Mouse (Mus musculus) limb, embryonic 12.5 days (tissue): ENCODE data around the gene Gtf2f2. TPM values are rescaled to one million over a fixed set of nuclear protein-coding genes. Genes with fewer than 3 reads are reported as not detected.

Source experiments
- ATAC-seq: fragments of 200-750 bp; cut with Nextera tagmentation; 2 replicates; pipeline ENCODE4 v1.8.0; 2017; ENCODE audit warnings: low read depth, moderate TSS enrichment; ENCODE audit not compliant: insufficient number of reproducible peaks, insufficient read depth, low FRiP score, low TSS enrichment
- H3K27ac ChIP-seq: fragments of 300-500 bp; sonication (generic); 2 replicates; pipeline ENCODE4 v1.5.1; 2016; ENCODE audit warnings: mild to moderate bottlenecking, moderate library complexity
- H3K27me3 ChIP-seq: fragments of 300-500 bp; sonication (generic); 2 replicates; pipeline ENCODE4 v1.6.1; 2016; ENCODE audit warnings: mild to moderate bottlenecking, moderate library complexity
- H3K36me3 ChIP-seq: fragments of 300-500 bp; sonication (generic); 2 replicates; pipeline ENCODE4 v1.6.1; 2016; ENCODE audit warnings: mild to moderate bottlenecking, moderate library complexity
- H3K4me1 ChIP-seq: fragments of 300-500 bp; sonication (generic); replicated peaks from 2 replicates; pipeline ENCODE4 v1.6.1; 2016
- H3K4me2 ChIP-seq: fragments of 300-500 bp; sonication (generic); 2 replicates; pipeline ENCODE4 v1.6.1; 2016; ENCODE audit warnings: mild to moderate bottlenecking, moderate library complexity
- H3K4me3 ChIP-seq: fragments of 300-500 bp; sonication (generic); replicated peaks from 2 replicates; pipeline ENCODE4 v1.5.1; 2016; ENCODE audit warnings: mild to moderate bottlenecking
- H3K9ac ChIP-seq: fragments of 300-500 bp; sonication (generic); replicated peaks from 2 replicates; pipeline ENCODE4 v1.6.1; 2016; ENCODE audit warnings: mild to moderate bottlenecking, moderate library complexity
- H3K9me3 ChIP-seq: fragments of 300-500 bp; sonication (generic); 2 replicates; pipeline ENCODE4 v1.6.1; 2016; ENCODE audit warnings: mild to moderate bottlenecking, moderate library complexity
- WGBS: fragments of 180-500 bp; shearing (Covaris S2); methylation state at CpG from one replicate; pipeline ENCODE4 v1.1.7; 2016; 5-methylcytosine and 5-hydroxymethylcytosine counted together
- polyA plus RNA-seq: library from polyadenylated mRNA; unstranded; fragments of >200 nt; fragmentation: Nextera tagmentation; extraction: Ambion mirVana; gene quantifications from 2 replicates; pipeline ENCODE4 v1.2.1, GENCODE M21; 2016

Gtf2f2 gene
- polyA plus RNA-seq, 1 experiment from 2014 or later, result 52.8 TPM

GRCm38 (mm10) chr14:75863549-75864409, 146.9 kb downstream of the Gtf2f2 start:
- no peak overlapping the region for H3K9ac ChIP-seq
- no peak overlapping the region for H3K4me2 ChIP-seq
- H3K4me3 ChIP-seq, result no peak overlapping the region
- no peaks in the 10 kb centered on the region for H3K27me3 ChIP-seq
- H3K9me3 ChIP-seq, result peaks cover 6% of the 10 kb centered on the region; the same call in 1 of the 2 replicates
- peaks cover 10% of the 10 kb centered on the region for H3K4me1 ChIP-seq
- peak; percentile 83 for ATAC-seq
- H3K36me3 ChIP-seq, result no peaks in the 10 kb centered on the region
- peak overlapping the region; percentile 79 for H3K27ac ChIP-seq
- 32% methylated on average over 7 of the region's 7 CpGs for WGBS

GRCm38 (mm10) chr14:75862701-75863100, 148.0 kb downstream of the Gtf2f2 start:
- peaks cover 10% of the 10 kb centered on the region for H3K4me1 ChIP-seq
- 92% methylated on average over 6 of the region's 6 CpGs for WGBS
- no peak overlapping the region for H3K4me2 ChIP-seq
- H3K9me3 ChIP-seq, result peaks cover 6% of the 10 kb centered on the region; the same call in 1 of the 2 replicates
- H3K36me3 ChIP-seq, result no peaks in the 10 kb centered on the region
- no peak overlapping the region for H3K27ac ChIP-seq
- no peak overlapping the region for H3K4me3 ChIP-seq
- H3K9ac ChIP-seq, result no peak overlapping the region
- no peak for ATAC-seq
- no peaks in the 10 kb centered on the region for H3K27me3 ChIP-seq

GRCm38 (mm10) chr14:75859619-75860018, 151.0 kb downstream of the Gtf2f2 start:
- no peak overlapping the region for H3K27ac ChIP-seq
- ATAC-seq, result no peak
- 77% methylated on average over 2 of the region's 2 CpGs for whole genome bisulfite sequencing

GRCm38 (mm10) chr14:75858181-75858580, 152.5 kb downstream of the Gtf2f2 start:
- Histone ChIP-seq H3K27me3 (no peaks in the 10 kb centered on the region), H3K36me3 (peaks cover 9% of the 10 kb centered on the region; the same call in 1 of the 2 replicates), H3K27ac (no peak overlapping the region), H3K4me3 (no peak overlapping the region), H3K9ac (no peak overlapping the region), H3K4me1 (peaks cover 4% of the 10 kb centered on the region), H3K9me3 (peaks cover 6% of the 10 kb centered on the region; the same call in 1 of the 2 replicates), H3K4me2 (no peak overlapping the region)
- WGBS, result 68% methylated on average over 2 of the region's 2 CpGs
- ATAC-seq, result no peak

More at GRCm38 (mm10) chr14:75859619-75860018, 151.0 kb downstream of the Gtf2f2 start:
- peaks cover 14% of the 10 kb centered on the region for H3K4me1 ChIP-seq
- no peaks in the 10 kb centered on the region for H3K36me3 ChIP-seq
- H3K4me3 ChIP-seq, result no peak overlapping the region
- no peaks in the 10 kb centered on the region for H3K27me3 ChIP-seq
- peaks cover 6% of the 10 kb centered on the region; the same call in 1 of the 2 replicates for H3K9me3 ChIP-seq
- H3K4me2 ChIP-seq, result no peak overlapping the region
- H3K9ac ChIP-seq, result no peak overlapping the region

GRCm38 (mm10) chr14:75855263-75855992, 155.2 kb downstream of the Gtf2f2 start:
- no peaks in the 10 kb centered on the region for H3K9me3 ChIP-seq
- no peak overlapping the region for H3K4me3 ChIP-seq
- no peak overlapping the region for H3K9ac ChIP-seq
- peak; percentile 75 for ATAC-seq
- H3K4me2 ChIP-seq, result no peak overlapping the region
- H3K27ac ChIP-seq, result 0 out of 2 replicates have a peak overlapping the region, but pooled peaks have one; percentile 17
- peaks cover 23% of the 10 kb centered on the region for H3K36me3 ChIP-seq
- H3K4me1 ChIP-seq, result peaks cover 4% of the 10 kb centered on the region
- H3K27me3 ChIP-seq, result no peaks in the 10 kb centered on the region
- WGBS, result 38% methylated on average over 17 of the region's 17 CpGs

- Histone ChIP-seq H3K27me3 (no peaks in the 10 kb centered on the region), H3K9ac (no peak overlapping the region), H3K4me2 (no peak overlapping the region), H3K36me3 (peaks cover 57% of the 10 kb centered on the region), H3K27ac (no peak overlapping the region), H3K4me1 (peaks cover 12% of the 10 kb centered on the region), H3K9me3 (no peaks in the 10 kb centered on the region), H3K4me3 (no peak overlapping the region)
- ATAC-seq, result no peak
- 91% methylated on average over 5 of the region's 5 CpGs for WGBS
These were observed 158.6 kb downstream of the Gtf2f2 start for GRCm38 (mm10) chr14:75852016-75852415.

- H3K36me3 ChIP-seq, result peaks cover 62% of the 10 kb centered on the region
These were observed 159.8 kb downstream of the Gtf2f2 start for GRCm38 (mm10) chr14:75850819-75851218.

GRCm38 (mm10) chr14:75849842-75850568, 160.7 kb downstream of the Gtf2f2 start:
- 88% methylated on average over 6 of the region's 6 CpGs for WGBS
- H3K4me3 ChIP-seq, result no peak overlapping the region

More at GRCm38 (mm10) chr14:75850819-75851218, 159.8 kb downstream of the Gtf2f2 start:
- Histone ChIP-seq H3K9me3 (no peaks in the 10 kb centered on the region), H3K4me1 (peaks cover 17% of the 10 kb centered on the region), H3K27me3 (no peaks in the 10 kb centered on the region), H3K27ac (no peak overlapping the region), H3K4me2 (no peak overlapping the region), H3K9ac (no peak overlapping the region), H3K4me3 (no peak overlapping the region)
- WGBS, result 73% methylated on average over 6 of the region's 6 CpGs
- no peak for ATAC-seq

GRCm38 (mm10) chr14:75849236-75849635, 161.4 kb downstream of the Gtf2f2 start:
- WGBS, result 88% methylated on average over 5 of the region's 5 CpGs
- H3K27me3 ChIP-seq, result no peaks in the 10 kb centered on the region
- H3K9ac ChIP-seq, result no peak overlapping the region
- H3K36me3 ChIP-seq, result peaks cover 59% of the 10 kb centered on the region
- no peak overlapping the region for H3K4me2 ChIP-seq
- H3K9me3 ChIP-seq, result no peaks in the 10 kb centered on the region
- H3K27ac ChIP-seq, result no peak overlapping the region
- no peak for ATAC-seq
- no peak overlapping the region for H3K4me3 ChIP-seq
- peaks cover 13% of the 10 kb centered on the region for H3K4me1 ChIP-seq

More at GRCm38 (mm10) chr14:75849842-75850568, 160.7 kb downstream of the Gtf2f2 start:
- no peak for ATAC-seq
- Histone ChIP-seq H3K4me1 (peaks cover 13% of the 10 kb centered on the region), H3K4me2 (no peak overlapping the region), H3K36me3 (peaks cover 62% of the 10 kb centered on the region), H3K27me3 (no peaks in the 10 kb centered on the region), H3K9me3 (no peaks in the 10 kb centered on the region), H3K27ac (no peak overlapping the region), H3K9ac (no peak overlapping the region)

- WGBS, result 90% methylated on average over 5 of the region's 5 CpGs
- Histone ChIP-seq H3K9me3 (no peaks in the 10 kb centered on the region), H3K4me3 (no peak overlapping the region), H3K4me2 (no peak overlapping the region), H3K9ac (no peak overlapping the region), H3K4me1 (peaks cover 13% of the 10 kb centered on the region), H3K27me3 (no peaks in the 10 kb centered on the region), H3K36me3 (peaks cover 55% of the 10 kb centered on the region), H3K27ac (no peak overlapping the region)
- no peak for ATAC-seq
These were observed 162.2 kb downstream of the Gtf2f2 start for GRCm38 (mm10) chr14:75848482-75848881.
